Mouse (Mus musculus): ENCODE measurements at regions not wholly inside any gene's neighbourhood (a gene's known extent, or its start where the extent isn't known, plus 50 kb on each side); places are given as distances from the start of the nearest gene placed in this dataset.
A peak's percentile ranks its signal among the peaks of the same experiment; 100 is the strongest.

DNA sequence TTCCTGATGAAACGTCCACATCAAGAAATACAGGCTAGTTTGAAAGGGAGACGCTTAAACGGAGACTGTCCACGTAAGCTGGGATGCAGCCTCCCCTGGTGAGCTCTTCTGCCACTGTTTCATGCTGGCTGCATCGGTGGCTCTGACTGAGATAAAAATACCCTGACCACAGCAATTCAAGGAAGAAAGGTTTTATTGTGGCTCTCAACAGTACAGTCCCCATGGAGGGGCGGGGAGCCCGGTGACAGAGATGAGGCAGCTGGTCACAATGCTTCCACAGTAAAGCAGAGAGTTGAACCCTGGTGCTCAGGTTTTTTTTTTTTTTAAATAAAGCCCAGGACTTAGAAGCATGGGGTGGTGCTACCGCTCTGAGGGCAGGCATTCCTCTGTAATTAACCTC, 622.7 kb upstream of the Fam19a5 start:
- ATAC-seq, result no peak
- Histone ChIP-seq H3K9ac (no peak overlapping the region), H3K27ac (no peak overlapping the region), H3K4me2 (peak overlapping the region; percentile 20; the same call in 1 of the 2 replicates), H3K27me3 (no peaks in the 10 kb centered on the region), H3K4me3 (no peak overlapping the region), H3K9me3 (replicated peaks) (no peaks in the 10 kb centered on the region), H3K4me1 (peaks cover 37% of the 10 kb centered on the region), H3K36me3 (ENCODE audit: poor library complexity, severe bottlenecking) (no peaks in the 10 kb centered on the region)
- 4% methylated on average over 8 of the region's 8 CpGs for WGBS

DNA sequence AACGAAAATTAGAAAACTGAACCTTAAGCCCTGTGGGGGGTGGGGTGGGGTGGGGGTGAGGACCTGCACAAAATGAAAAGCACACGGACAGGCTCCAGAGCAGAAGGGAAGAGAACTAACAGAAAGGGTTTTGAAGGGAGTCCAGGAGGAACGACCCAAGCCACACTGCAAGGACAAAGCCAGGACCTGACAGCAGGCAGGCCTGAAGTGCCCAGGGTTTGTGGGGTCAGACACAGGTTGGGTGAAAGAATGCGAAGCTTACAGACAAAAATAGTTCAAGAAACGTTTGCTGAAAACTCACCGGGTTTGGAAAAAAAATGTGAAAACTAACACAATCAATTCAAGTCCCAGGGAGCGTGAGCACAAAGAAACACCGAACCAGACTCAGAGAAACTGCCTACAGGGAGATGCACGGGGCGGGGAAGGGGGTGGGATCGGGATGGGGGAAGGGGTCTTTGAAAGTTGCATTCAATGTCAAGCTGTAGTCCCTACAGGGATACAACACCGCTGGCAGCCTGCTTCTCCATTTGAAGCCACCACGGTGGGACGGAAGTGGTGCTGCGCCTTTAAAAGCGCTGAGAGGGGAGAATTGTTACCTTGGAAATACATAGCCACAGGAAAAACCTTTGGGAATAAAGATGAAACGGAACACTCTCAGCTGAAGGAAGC, 618.9 kb upstream of the Fam19a5 start:
- Histone ChIP-seq H3K4me3 (no peak overlapping the region), H3K4me2 (peak overlapping the region; percentile 42), H3K4me1 (peaks cover 28% of the 10 kb centered on the region), H3K36me3 (ENCODE audit: poor library complexity, severe bottlenecking) (no peaks in the 10 kb centered on the region), H3K9me3 (replicated peaks) (no peaks in the 10 kb centered on the region), H3K9ac (no peak overlapping the region), H3K27me3 (no peaks in the 10 kb centered on the region), H3K27ac (no peak overlapping the region; the same call in 1 of the 2 replicates)
- no peak for ATAC-seq
- 14% methylated on average over 17 of the region's 17 CpGs for WGBS

DNA sequence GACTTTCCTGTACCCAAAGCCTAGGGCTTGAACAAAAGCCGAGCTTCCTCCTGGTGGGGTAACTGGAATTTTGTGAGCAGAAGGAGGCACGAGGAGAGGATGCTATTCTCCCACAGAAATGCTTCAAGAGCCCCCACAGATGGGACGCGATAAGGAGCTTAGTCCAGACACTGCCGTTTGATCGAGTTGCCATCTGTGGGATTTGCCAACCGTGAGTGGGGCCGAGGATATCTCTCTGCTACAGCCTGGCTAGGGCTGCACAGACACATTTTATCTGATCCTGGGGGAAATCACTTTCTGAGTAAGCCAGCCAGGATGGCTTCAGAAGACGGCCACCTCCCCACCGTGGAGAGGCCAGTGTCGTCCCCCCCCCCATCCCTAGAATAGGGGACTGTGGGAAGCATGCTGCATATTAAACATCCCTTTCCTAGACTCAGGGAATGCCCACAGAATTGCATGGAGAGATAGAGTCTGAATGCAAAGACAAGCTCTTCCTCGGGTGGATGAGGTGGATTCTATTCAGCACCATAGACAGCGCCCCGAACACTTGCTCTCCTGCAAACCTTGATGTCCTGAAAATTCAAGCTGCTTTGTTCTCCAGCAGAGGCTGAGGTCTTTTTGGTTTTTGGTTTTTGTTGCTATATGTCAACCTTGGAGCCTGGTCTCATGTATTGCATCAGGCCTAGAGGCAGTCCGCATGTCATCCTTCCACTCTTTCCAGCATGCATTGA, 611.6 kb upstream of the Fam19a5 start:
- H3K36me3 ChIP-seq (ENCODE audit: poor library complexity, severe bottlenecking), result no peaks in the 10 kb centered on the region
- H3K4me1 ChIP-seq, result no peaks in the 10 kb centered on the region
- WGBS, result 58% methylated on average over 15 of the region's 15 CpGs
- no peak overlapping the region for H3K27ac ChIP-seq
- no peak overlapping the region for H3K4me2 ChIP-seq
- H3K4me3 ChIP-seq, result no peak overlapping the region
- no peak for ATAC-seq
- no peaks in the 10 kb centered on the region for H3K9me3 ChIP-seq (replicated peaks)
- H3K27me3 ChIP-seq, result 0 out of 2 replicates have a peak, but pooled peaks cover 3% of the 10 kb centered on the region
- H3K9ac ChIP-seq, result no peak overlapping the region

DNA sequence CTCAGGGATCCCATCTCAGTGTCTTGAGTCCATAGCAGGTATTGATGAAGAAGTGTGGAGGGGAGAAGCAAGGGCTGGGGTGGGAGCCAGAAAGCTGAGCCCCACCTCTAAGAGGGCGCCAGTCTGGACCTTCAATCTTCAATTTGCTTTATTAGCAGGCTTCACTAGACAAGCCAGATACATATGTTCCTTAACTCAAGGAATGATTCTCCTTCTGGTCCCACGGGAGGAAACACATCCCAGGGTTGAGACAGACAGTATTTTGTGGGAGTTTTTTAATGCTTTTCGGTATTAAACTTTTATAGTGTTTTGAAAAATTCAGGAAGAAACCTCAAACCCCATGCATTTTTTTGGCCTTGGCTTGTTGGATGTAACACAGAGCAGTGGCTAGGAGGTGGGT, 606.7 kb upstream of the Fam19a5 start:
- Histone ChIP-seq H3K9ac (no peak overlapping the region), H3K9me3 (replicated peaks) (no peaks in the 10 kb centered on the region), H3K4me1 (no peaks in the 10 kb centered on the region), H3K4me3 (no peak overlapping the region), H3K4me2 (no peak overlapping the region), H3K27me3 (0 out of 2 replicates have a peak, but pooled peaks cover 3% of the 10 kb centered on the region), H3K27ac (no peak overlapping the region), H3K36me3 (ENCODE audit: poor library complexity, severe bottlenecking) (no peaks in the 10 kb centered on the region)
- ATAC-seq, result no peak
- WGBS, result 87% methylated on average over 3 of the region's 3 CpGs

DNA sequence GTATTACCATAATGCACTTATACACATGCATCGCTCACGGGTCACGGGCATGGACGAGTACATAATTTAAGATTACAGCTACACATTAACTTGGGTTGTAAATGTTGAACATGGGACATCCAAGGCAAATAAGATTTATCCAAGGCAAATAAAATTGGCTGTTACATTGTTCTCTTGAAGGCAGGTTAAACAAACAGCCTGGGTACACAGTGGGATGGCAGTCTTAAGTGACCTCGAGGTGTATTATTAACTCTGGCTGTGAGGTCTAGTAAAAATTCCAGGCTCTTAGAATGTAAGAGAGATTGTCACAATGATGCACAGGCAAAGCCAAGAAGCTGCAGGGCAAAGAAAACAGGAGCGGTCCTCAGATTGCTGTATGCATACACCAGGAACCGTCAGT, 599.6 kb upstream of the Fam19a5 start:
- WGBS, result 91% methylated on average over 7 of the region's 7 CpGs
- Histone ChIP-seq H3K9me3 (replicated peaks) (no peaks in the 10 kb centered on the region), H3K4me3 (no peak overlapping the region), H3K27me3 (no peaks in the 10 kb centered on the region), H3K4me2 (no peak overlapping the region), H3K36me3 (ENCODE audit: poor library complexity, severe bottlenecking) (no peaks in the 10 kb centered on the region), H3K4me1 (no peaks in the 10 kb centered on the region), H3K27ac (no peak overlapping the region), H3K9ac (no peak overlapping the region)
- ATAC-seq, result no peak

DNA sequence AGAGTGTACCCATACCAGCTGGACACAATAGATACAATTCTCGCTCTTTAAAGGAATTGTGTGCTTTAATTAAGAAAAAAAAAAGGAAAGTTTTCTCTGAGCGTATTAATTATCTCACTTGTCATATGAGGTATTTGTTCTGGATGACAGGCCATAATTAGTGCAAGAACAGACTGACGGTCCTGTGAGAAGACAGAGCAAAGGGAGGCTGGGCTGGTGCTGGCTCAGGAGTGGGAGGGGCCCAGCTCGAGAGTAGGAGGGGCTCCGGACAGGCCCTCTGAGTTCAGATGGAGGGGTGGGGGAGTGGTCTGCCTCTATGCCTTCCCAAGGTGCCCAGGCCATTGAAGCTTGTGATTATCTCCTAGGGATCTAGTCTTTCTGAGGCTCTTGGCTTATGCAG, 591.5 kb upstream of the Fam19a5 start:
- H3K4me3 ChIP-seq, result no peak overlapping the region

DNA sequence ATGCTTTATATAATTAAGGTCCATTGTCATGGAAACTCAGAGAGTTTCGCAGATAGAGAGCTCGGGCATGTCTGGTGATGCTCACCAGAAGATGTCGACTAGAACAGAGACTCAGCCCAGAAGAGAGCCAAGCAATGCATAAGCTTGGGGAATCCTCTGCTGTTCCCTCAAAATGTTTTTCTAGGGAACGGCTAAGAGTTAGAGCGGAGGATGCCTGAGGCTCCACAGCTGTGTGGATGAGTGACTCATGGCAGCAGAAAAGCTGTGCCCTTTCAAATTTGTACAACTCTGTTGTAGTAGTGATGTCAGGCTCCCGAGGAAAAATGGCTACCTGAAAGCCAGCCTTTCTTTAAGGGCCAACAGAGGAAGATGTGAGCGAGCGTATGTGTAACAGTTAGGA, 586.2 kb upstream of the Fam19a5 start:
- Histone ChIP-seq H3K4me3 (no peak overlapping the region), H3K4me2 (no peak overlapping the region), H3K27ac (no peak overlapping the region), H3K36me3 (ENCODE audit: poor library complexity, severe bottlenecking) (no peaks in the 10 kb centered on the region), H3K4me1 (no peaks in the 10 kb centered on the region), H3K27me3 (no peaks in the 10 kb centered on the region), H3K9me3 (replicated peaks) (no peaks in the 10 kb centered on the region), H3K9ac (no peak overlapping the region)
- no peak for ATAC-seq
- WGBS, result 89% methylated on average over 8 of the region's 8 CpGs

More for the DNA sequence above, 591.5 kb upstream of the Fam19a5 start:
- Histone ChIP-seq H3K4me2 (no peak overlapping the region), H3K36me3 (ENCODE audit: poor library complexity, severe bottlenecking) (no peaks in the 10 kb centered on the region), H3K4me1 (no peaks in the 10 kb centered on the region), H3K27me3 (no peaks in the 10 kb centered on the region), H3K27ac (no peak overlapping the region), H3K9me3 (replicated peaks) (no peaks in the 10 kb centered on the region), H3K9ac (no peak overlapping the region)
- WGBS, result 42% methylated on average over 5 of the region's 5 CpGs
- no peak; the same call in 1 of the 2 replicates for ATAC-seq

DNA sequence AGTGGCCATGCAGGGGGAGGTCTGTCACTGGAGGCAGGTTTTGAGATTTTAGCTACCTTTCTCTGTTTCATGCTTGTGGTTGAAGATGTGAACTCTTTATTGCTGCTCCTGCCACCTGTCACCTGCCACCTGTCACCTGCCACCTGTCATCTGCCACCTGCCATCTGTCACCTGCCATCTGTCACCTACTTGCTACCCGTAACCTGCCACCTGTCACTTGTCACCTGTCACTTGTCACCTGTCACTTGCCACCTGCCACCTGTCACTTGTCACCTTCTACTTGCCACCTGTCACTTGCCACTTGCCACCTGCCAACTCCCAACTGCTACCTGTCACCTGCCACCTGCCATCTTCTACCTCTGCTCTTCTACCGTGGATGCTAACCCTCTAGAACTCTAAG, 581.2 kb upstream of the Fam19a5 start:
- no peaks in the 10 kb centered on the region for H3K4me1 ChIP-seq
- no peaks in the 10 kb centered on the region for H3K9me3 ChIP-seq (replicated peaks)
- no peak for ATAC-seq
- H3K27ac ChIP-seq, result peak overlapping the region; percentile 44; the same call in 1 of the 2 replicates
- H3K4me3 ChIP-seq, result no peak overlapping the region
- no peaks in the 10 kb centered on the region for H3K27me3 ChIP-seq
- WGBS, result 83% methylated on average over 2 of the region's 2 CpGs
- no peak overlapping the region for H3K9ac ChIP-seq
- no peak overlapping the region for H3K4me2 ChIP-seq
- no peaks in the 10 kb centered on the region for H3K36me3 ChIP-seq (ENCODE audit: poor library complexity, severe bottlenecking)

DNA sequence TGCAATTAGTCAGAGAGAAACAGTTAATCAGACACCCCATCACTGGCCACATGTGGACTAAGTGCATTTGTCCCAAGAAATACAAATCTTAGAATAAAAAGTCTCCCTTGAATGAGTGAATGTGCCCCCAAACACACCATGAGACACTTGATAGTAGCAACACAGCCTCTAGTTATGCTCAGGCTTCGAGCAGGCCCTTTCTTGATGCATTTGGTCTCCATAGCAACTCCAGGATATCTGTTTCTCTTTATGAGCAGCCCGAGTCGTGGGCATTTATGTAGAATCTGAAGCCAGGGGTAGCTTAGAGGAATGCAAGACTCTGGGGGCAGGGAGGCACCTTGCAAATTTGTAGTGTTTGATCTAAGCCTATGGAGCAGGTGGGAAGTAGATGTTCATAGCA, 580.6 kb upstream of the Fam19a5 start:
- WGBS, result 25% methylated on average over 3 of the region's 3 CpGs
- Histone ChIP-seq H3K9ac (no peak overlapping the region), H3K36me3 (ENCODE audit: poor library complexity, severe bottlenecking) (no peaks in the 10 kb centered on the region), H3K4me3 (no peak overlapping the region), H3K27me3 (no peaks in the 10 kb centered on the region), H3K27ac (no peak overlapping the region), H3K9me3 (replicated peaks) (no peaks in the 10 kb centered on the region), H3K4me2 (no peak overlapping the region), H3K4me1 (no peaks in the 10 kb centered on the region)
- ATAC-seq, result no peak

DNA sequence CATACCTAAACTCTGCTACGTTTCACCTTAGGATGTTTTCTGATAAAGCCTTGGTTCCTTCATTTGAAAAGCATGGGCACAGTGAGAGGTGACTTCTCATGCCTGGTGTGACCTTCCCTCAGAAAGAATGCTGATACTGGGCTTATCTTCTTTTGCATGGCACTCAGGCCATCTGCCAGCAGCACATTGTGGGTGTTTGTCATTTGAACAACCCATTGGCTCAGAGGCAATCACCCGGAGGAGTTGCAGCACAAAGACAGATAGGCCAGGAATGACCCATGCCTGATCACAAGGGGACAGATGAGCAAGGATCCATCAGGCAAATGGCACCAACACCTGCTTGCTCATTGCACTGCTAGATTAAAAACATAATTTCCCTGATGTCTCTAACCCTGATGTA, 572.7 kb upstream of the Fam19a5 start:
- Histone ChIP-seq H3K27ac (no peak overlapping the region), H3K4me1 (no peaks in the 10 kb centered on the region), H3K9ac (no peak overlapping the region), H3K36me3 (ENCODE audit: poor library complexity, severe bottlenecking) (no peaks in the 10 kb centered on the region), H3K4me3 (no peak overlapping the region), H3K27me3 (no peaks in the 10 kb centered on the region), H3K9me3 (replicated peaks) (no peaks in the 10 kb centered on the region), H3K4me2 (no peak overlapping the region)
- 85% methylated on average over 2 of the region's 2 CpGs for WGBS
- no peak for ATAC-seq

DNA sequence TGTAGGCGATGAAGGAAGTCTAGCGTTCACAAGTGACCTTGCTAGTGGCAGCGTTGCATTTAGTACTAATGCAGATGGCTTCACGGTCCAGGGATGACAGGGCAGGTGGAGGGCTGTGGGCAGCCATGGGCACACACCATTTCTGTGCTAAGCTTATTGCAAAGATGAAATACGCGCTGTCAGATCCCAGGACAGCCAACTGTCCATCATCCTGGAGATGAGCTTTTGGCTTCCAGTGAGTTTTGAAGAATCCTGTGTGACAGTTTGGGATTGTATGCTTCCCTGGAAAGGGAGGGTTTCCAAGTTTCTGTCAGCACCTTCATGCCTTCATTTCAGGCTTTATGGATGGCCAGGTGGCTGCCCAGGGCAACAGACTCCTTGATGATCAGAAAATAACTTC, 547.9 kb upstream of the Fam19a5 start:
- Histone ChIP-seq H3K4me1 (0 out of 2 replicates have a peak, but pooled peaks cover 7% of the 10 kb centered on the region), H3K27ac (no peak overlapping the region), H3K4me2 (no peak overlapping the region), H3K9me3 (replicated peaks) (no peaks in the 10 kb centered on the region), H3K27me3 (no peaks in the 10 kb centered on the region), H3K9ac (no peak overlapping the region), H3K4me3 (no peak overlapping the region), H3K36me3 (ENCODE audit: poor library complexity, severe bottlenecking) (no peaks in the 10 kb centered on the region)
- no peak for ATAC-seq
- WGBS, result 93% methylated on average over 6 of the region's 6 CpGs

DNA sequence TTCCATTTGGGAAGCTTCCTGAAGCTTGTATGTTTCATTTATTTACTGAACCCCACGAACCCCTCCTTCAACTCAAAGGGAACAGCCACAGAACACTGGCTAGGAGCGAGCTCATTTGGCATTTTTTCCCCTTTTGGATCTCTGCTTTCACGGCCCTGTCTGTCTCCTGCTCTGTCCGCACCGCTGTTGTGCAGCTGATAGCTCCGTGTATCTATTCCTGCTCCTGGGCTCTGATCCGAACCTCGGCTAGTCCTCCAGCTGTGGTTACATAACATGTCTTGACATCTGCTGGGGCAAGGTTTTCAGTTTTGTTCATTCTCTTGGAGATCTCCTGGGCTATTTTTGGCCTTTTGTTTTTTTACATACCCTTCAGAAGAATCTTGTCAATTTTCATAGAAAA, 525.1 kb upstream of the Fam19a5 start:
- no peak for ATAC-seq
- 88% methylated on average over 8 of the region's 8 CpGs for WGBS

More for the DNA sequence above, 525.1 kb upstream of the Fam19a5 start:
- H3K9ac ChIP-seq, result no peak overlapping the region
- H3K4me2 ChIP-seq, result no peak overlapping the region
- no peaks in the 10 kb centered on the region for H3K36me3 ChIP-seq (ENCODE audit: poor library complexity, severe bottlenecking)
- no peak overlapping the region for H3K4me3 ChIP-seq
- H3K27me3 ChIP-seq, result no peaks in the 10 kb centered on the region
- no peaks in the 10 kb centered on the region for H3K4me1 ChIP-seq
- H3K27ac ChIP-seq, result no peak overlapping the region
- H3K9me3 ChIP-seq (replicated peaks), result no peaks in the 10 kb centered on the region
